Comparison of ENCODE assay signal across 8 mouse cellular contexts in genomic region chr9:113793513-113793905, GRCm38 (mm10). TPM values are rescaled to one million over a fixed set of nuclear protein-coding genes. Genes with fewer than 3 reads are reported as not detected.
DNase-seq lines count a peak whose midpoint lies in the region; ATAC-seq lines count a peak whose summit lies in the region.

No protein-coding gene starts in this region.

- no peak for DNase-seq in heart, adult 9 months (ENCODE audit: low spot score in 2 of 2)
- no peak for DNase-seq in hindbrain, embryonic 14.5 days (ENCODE audit: low spot score)
- no peak for DNase-seq in retina, postnatal 1 day
- DNase-seq in cerebellum, adult 11 months, result no peak
- no peak for DNase-seq in gastrocnemius, postnatal 14 days

- no peak for ATAC-seq in heart, embryonic 14.5 days (ENCODE audit: insufficient number of reproducible peaks, insufficient read depth, low FRiP score, low read depth)
- no peak for ATAC-seq in embryonic facial prominence, embryonic 12.5 days (ENCODE audit: insufficient number of reproducible peaks, insufficient read depth, low FRiP score, low TSS enrichment)
- no peak for ATAC-seq in hindbrain, embryonic 14.5 days (ENCODE audit: low FRiP score)
- no peak for ATAC-seq in midbrain, embryonic 12.5 days (ENCODE audit: low FRiP score, low read depth)

- no peaks in the 10 kb centered on the region for H3K27me3 ChIP-seq in heart, embryonic 14.5 days (ENCODE audit: control insufficient read depth, insufficient read depth, low read length)
- H3K27me3 ChIP-seq in embryonic facial prominence, embryonic 12.5 days, result no peaks in the 10 kb centered on the region
- no peaks in the 10 kb centered on the region for H3K27me3 ChIP-seq in hindbrain, embryonic 14.5 days (ENCODE audit: control insufficient read depth, insufficient read depth, low read length)
- H3K27me3 ChIP-seq in midbrain, embryonic 12.5 days, result no peaks in the 10 kb centered on the region

- WGBS in heart, embryonic 14.5 days, result 39% methylated on average over 3 of the region's 3 CpGs
- WGBS in embryonic facial prominence, embryonic 12.5 days, result 34% methylated on average over 3 of the region's 3 CpGs
- WGBS in hindbrain, embryonic 14.5 days, result 12% methylated on average over 3 of the region's 3 CpGs
- WGBS in midbrain, embryonic 12.5 days, result 29% methylated on average over 3 of the region's 3 CpGs

- H3K4me2 ChIP-seq in heart, embryonic 14.5 days (ENCODE audit: low read length), result peak overlapping the region; percentile 66
- peak overlapping the region; percentile 49 for H3K4me2 ChIP-seq in embryonic facial prominence, embryonic 12.5 days (replicated peaks)
- H3K4me2 ChIP-seq in hindbrain, embryonic 14.5 days (replicated peaks), result peak overlapping the region; percentile 87
- peak overlapping the region; percentile 61 for H3K4me2 ChIP-seq in midbrain, embryonic 12.5 days (replicated peaks)

- peak overlapping the region; percentile 66 to 77; a peak in 3 of 4 replicates for H3K27ac ChIP-seq in heart, embryonic 14.5 days (replicated peaks in 1 of 2; ENCODE audit: control insufficient read depth in 1 of 2, insufficient read depth in 1 of 2, low read depth in 2 of 2, low read length in 2 of 2)
- peak overlapping the region; percentile 75 for H3K27ac ChIP-seq in embryonic facial prominence, embryonic 12.5 days
- peak overlapping the region; percentile 90 for H3K27ac ChIP-seq in hindbrain, embryonic 14.5 days
- H3K27ac ChIP-seq in midbrain, embryonic 12.5 days (replicated peaks), result peak overlapping the region; percentile 94

- no peaks in the 10 kb centered on the region for H3K9me3 ChIP-seq in heart, embryonic 14.5 days (ENCODE audit: control insufficient read depth, low read length)
- H3K9me3 ChIP-seq in embryonic facial prominence, embryonic 12.5 days, result no peaks in the 10 kb centered on the region
- H3K9me3 ChIP-seq in hindbrain, embryonic 14.5 days (ENCODE audit: control insufficient read depth, low read length), result no peaks in the 10 kb centered on the region
- H3K9me3 ChIP-seq in midbrain, embryonic 12.5 days, result no peaks in the 10 kb centered on the region

- peaks cover 0 to 14% of the 10 kb centered on the region in 2 experiments; a peak in 2 of 4 replicates for H3K4me1 ChIP-seq in heart, embryonic 14.5 days (ENCODE audit: control insufficient read depth in 2 of 2, insufficient read depth in 2 of 2, low read length in 2 of 2)
- H3K4me1 ChIP-seq in embryonic facial prominence, embryonic 12.5 days, result peaks cover 14% of the 10 kb centered on the region; the same call in 1 of the 2 replicates
- peaks cover 23% of the 10 kb centered on the region for H3K4me1 ChIP-seq in hindbrain, embryonic 14.5 days (replicated peaks; ENCODE audit: control insufficient read depth, insufficient read depth, low read length)
- H3K4me1 ChIP-seq in midbrain, embryonic 12.5 days, result peaks cover 20% of the 10 kb centered on the region

- no peaks in the 10 kb centered on the region for H3K36me3 ChIP-seq in heart, embryonic 14.5 days (ENCODE audit: control insufficient read depth, insufficient read depth, low read length)
- H3K36me3 ChIP-seq in embryonic facial prominence, embryonic 12.5 days, result no peaks in the 10 kb centered on the region
- H3K36me3 ChIP-seq in hindbrain, embryonic 14.5 days (replicated peaks; ENCODE audit: control insufficient read depth, insufficient read depth), result no peaks in the 10 kb centered on the region
- no peaks in the 10 kb centered on the region for H3K36me3 ChIP-seq in midbrain, embryonic 12.5 days

- H3K9ac ChIP-seq in heart, embryonic 14.5 days (ENCODE audit: low read length), result peak overlapping the region; percentile 70
- H3K9ac ChIP-seq in embryonic facial prominence, embryonic 12.5 days, result peak overlapping the region; percentile 34; the same call in 1 of the 2 replicates
- H3K9ac ChIP-seq in hindbrain, embryonic 14.5 days, result peak overlapping the region; percentile 73
- H3K9ac ChIP-seq in midbrain, embryonic 12.5 days (replicated peaks), result peak overlapping the region; percentile 41

- H3K4me3 ChIP-seq in heart, embryonic 14.5 days (ENCODE audit: control insufficient read depth in 1 of 2, insufficient read depth in 1 of 2, low read depth in 1 of 2, low read length in 2 of 2), result peak overlapping the region; percentile 46 to 50
- H3K4me3 ChIP-seq in embryonic facial prominence, embryonic 12.5 days, result peak overlapping the region; percentile 26
- peak overlapping the region; percentile 49 for H3K4me3 ChIP-seq in hindbrain, embryonic 14.5 days (replicated peaks; ENCODE audit: low read length)
- peak overlapping the region; percentile 47 for H3K4me3 ChIP-seq in midbrain, embryonic 12.5 days

- intact Hi-C loops in gastrocnemius, postnatal 14 days (cut with DNase I; ENCODE audit: low total_unique reads), result no loop called here

RNA-seq across cellular contexts. Expression of gene Clasp2, which starts 52.2 kb away (rescaled TPM):
- 25.3 TPM in 2 replicates for polyA plus RNA-seq in heart, embryonic 14.5 days (2014; fragmentation: Nextera tagmentation; extraction: Ambion mirVana)
- polyA plus RNA-seq in embryonic facial prominence, embryonic 12.5 days (2016; fragmentation: Nextera tagmentation; extraction: Ambion mirVana), result 41.0 and 45.3 TPM in 2 replicates
- 154 and 161 TPM in 2 replicates for polyA plus RNA-seq in hindbrain, embryonic 14.5 days (2014; fragmentation: Nextera tagmentation; extraction: Ambion mirVana)
- 78.8 and 87.4 TPM in 2 replicates for polyA plus RNA-seq in midbrain, embryonic 12.5 days (2016; fragmentation: Nextera tagmentation; extraction: Ambion mirVana)
- total RNA-seq in gastrocnemius, postnatal 14 days (2021), result 10 to 100 TPM; 39.5 to 44.5 TPM
